Mouse (Mus musculus): ENCODE results near the gene Olfr1347. TPM values are rescaled to one million over a fixed set of nuclear protein-coding genes. Genes with fewer than 3 reads are reported as not detected.

The Olfr1347 gene
- polyA plus RNA-seq, 1 experiment from 2014 or later = not detected

DNA sequence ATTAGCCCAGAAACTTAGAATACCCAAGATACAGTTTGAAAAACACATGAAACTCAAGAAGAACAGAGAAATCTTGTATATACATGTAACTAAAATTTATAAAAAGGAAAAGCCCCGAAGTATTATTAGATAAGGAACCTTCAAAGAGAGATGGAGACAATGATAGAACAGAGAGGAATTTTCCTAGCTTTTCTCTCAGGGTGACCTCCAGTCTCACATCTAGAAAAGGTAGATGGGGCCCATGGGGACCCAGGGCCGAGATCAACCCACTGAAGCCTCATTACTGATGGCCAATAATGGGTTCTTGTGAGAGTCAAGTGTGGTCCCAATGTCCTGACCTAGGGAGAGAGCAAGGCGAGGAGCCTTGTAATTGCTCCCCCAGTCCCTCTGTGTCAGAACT is 61.2 kb downstream of the Olfr1347 start, which contains the start of gene Olfr1344:
Olfr1344 (plus strand) TSS at position 301 of the 400 bp plus-strand sequence.
- H3K27me3 ChIP-seq (ENCODE audit: low read depth, poor library complexity, severe bottlenecking) = no peaks in the 10 kb centered on the region
- H3K4me3 ChIP-seq = no peak within 1 kb of the TSS
- no peak within 1 kb of the TSS for H3K27ac ChIP-seq (replicated peaks)
- H3K9me3 ChIP-seq (replicated peaks) = 0 out of 2 replicates have a peak, but pooled peaks cover 6% of the 10 kb centered on the region
- peaks cover 15% of the 10 kb centered on the region for H3K4me1 ChIP-seq
- H3K36me3 ChIP-seq = no peaks in the 10 kb centered on the region
- no peak for DNase-seq (ENCODE audit: low spot score)
- 84% methylated on average over 3 of the region's 3 CpGs for WGBS

Other genes with a start within 250 kb of the Olfr1347 start
- gene Epp13, start 247.0 kb downstream of the Olfr1347 start, polyA plus RNA-seq (2016; fragmentation: Nextera tagmentation; extraction: Ambion mirVana) = not detected in 2 replicates
- 6.3 and 7.7 TPM in 2 replicates for gene Zfp667, start 213.2 kb downstream of the Olfr1347 start, polyA plus RNA-seq (2016; fragmentation: Nextera tagmentation; extraction: Ambion mirVana)
- 5.2 and 8.0 TPM in 2 replicates for gene Zfp583, start 168.5 kb downstream of the Olfr1347 start, polyA plus RNA-seq (2016; fragmentation: Nextera tagmentation; extraction: Ambion mirVana)
- gene Gm3854, start 156.0 kb downstream of the Olfr1347 start, polyA plus RNA-seq (2016; fragmentation: Nextera tagmentation; extraction: Ambion mirVana) = 2.9 and 3.9 TPM in 2 replicates
- gene Zfp78, start 136.5 kb downstream of the Olfr1347 start, polyA plus RNA-seq (2016; fragmentation: Nextera tagmentation; extraction: Ambion mirVana) = 1.8 and 2.7 TPM in 2 replicates
- 10.2 and 12.7 TPM in 2 replicates for gene Zfp28, start 116.5 kb downstream of the Olfr1347 start, polyA plus RNA-seq (2016; fragmentation: Nextera tagmentation; extraction: Ambion mirVana)
- gene Smim17, start 101.0 kb downstream of the Olfr1347 start, polyA plus RNA-seq (2016; fragmentation: Nextera tagmentation; extraction: Ambion mirVana) = 0.48 and 0.91 TPM in 2 replicates
- not detected in 2 replicates for gene Gm20715, start 89.5 kb downstream of the Olfr1347 start, polyA plus RNA-seq (2016; fragmentation: Nextera tagmentation; extraction: Ambion mirVana)
- 0.19 TPM in 1 of 2 replicates, not detected in the other for gene Olfr1344, start 61.1 kb downstream of the Olfr1347 start, polyA plus RNA-seq (2016; fragmentation: Nextera tagmentation; extraction: Ambion mirVana)
- gene Olfr1336, start 43.6 kb downstream of the Olfr1347 start, polyA plus RNA-seq (2016; fragmentation: Nextera tagmentation; extraction: Ambion mirVana) = not detected in 2 replicates
- gene Olfr1346, start 32.7 kb downstream of the Olfr1347 start, polyA plus RNA-seq (2016; fragmentation: Nextera tagmentation; extraction: Ambion mirVana) = not detected in 2 replicates
- gene Olfr5, start 12.8 kb downstream of the Olfr1347 start, polyA plus RNA-seq (2016; fragmentation: Nextera tagmentation; extraction: Ambion mirVana) = not detected in 2 replicates
- gene Olfr1348, start 9.0 kb upstream of the Olfr1347 start, polyA plus RNA-seq (2016; fragmentation: Nextera tagmentation; extraction: Ambion mirVana) = not detected in 2 replicates
- not detected in 2 replicates for gene Olfr1349, start 23.2 kb upstream of the Olfr1347 start, polyA plus RNA-seq (2016; fragmentation: Nextera tagmentation; extraction: Ambion mirVana)
- not detected in 2 replicates for gene Olfr1350, start 65.1 kb upstream of the Olfr1347 start, polyA plus RNA-seq (2016; fragmentation: Nextera tagmentation; extraction: Ambion mirVana)
- gene Zim1, start 196.7 kb upstream of the Olfr1347 start, polyA plus RNA-seq (2016; fragmentation: Nextera tagmentation; extraction: Ambion mirVana) = 0.48 and 0.86 TPM in 2 replicates
- 86.6 and 95.0 TPM in 2 replicates for gene Peg3, start 230.7 kb upstream of the Olfr1347 start, polyA plus RNA-seq (2016; fragmentation: Nextera tagmentation; extraction: Ambion mirVana)
- 7.7 and 10.8 TPM in 2 replicates for gene Usp29, start 230.8 kb upstream of the Olfr1347 start, polyA plus RNA-seq (2016; fragmentation: Nextera tagmentation; extraction: Ambion mirVana)